Mouse (Mus musculus): ENCODE results near the gene Mdm2. TPM values are rescaled to one million over a fixed set of nuclear protein-coding genes. Genes with fewer than 3 reads are reported as not detected.
A peak's percentile ranks its signal among the peaks of the same experiment; 100 is the strongest.

Mdm2 gene
- total and polyA plus RNA-seq, 3 experiments: 35.3 to 601 (median 42.2) TPM

- Histone ChIP-seq H3K27me3 (ENCODE audit: control insufficient read depth in 1 of 2, insufficient read depth in 2 of 2, low read length in 2 of 2) (no peaks in the 10 kb centered on the region), H3K9ac (ENCODE audit: control insufficient read depth, low read depth, low read length, poor library complexity, severe bottlenecking) (no peak overlapping the region), H3K36me3 (ENCODE audit: control insufficient read depth in 1 of 2, insufficient read depth in 2 of 2, low read length in 2 of 2) (peaks cover 0 to 12% of the 10 kb centered on the region in 2 experiments; a peak in 3 of 4 replicates), H3K9me3 (replicated peaks; ENCODE audit: insufficient read depth, low read length) (no peaks in the 10 kb centered on the region), H3K4me3 (ENCODE audit: control insufficient read depth in 1 of 2, insufficient read depth in 1 of 2, low read depth in 2 of 2, low read length in 2 of 2) (no peak overlapping the region), H3K27ac (ENCODE audit: control insufficient read depth, low read depth, low read length) (no peak overlapping the region), H3K4me1 (ENCODE audit: control insufficient read depth in 1 of 2, insufficient read depth in 2 of 2, low read length in 2 of 2) (peaks cover 0 to 15% of the 10 kb centered on the region in 2 experiments; a peak in 3 of 4 replicates), H3K79me2 (ENCODE audit: control insufficient read depth, insufficient read depth, low read length, poor library complexity) (peaks cover 28% of the 10 kb centered on the region)
- TF ChIP-seq TBP (IDR thresholded peaks at IDR 0.05; ENCODE audit: low read depth, low read length) (no peak), HCFC1 (IDR thresholded peaks at IDR 0.05; ENCODE audit: low read depth, low read length) (no peak), CTCF (IDR thresholded peaks at IDR 0.05 in 2 of 3, conservative IDR thresholded peaks at IDR 0.05 in 1 of 3; ENCODE audit: control insufficient read depth in 1 of 3, insufficient read depth in 1 of 3, low read depth in 2 of 3, low read length in 3 of 3, poor library complexity in 1 of 3, severe bottlenecking in 1 of 3) (no peak), NELFE (IDR thresholded peaks at IDR 0.05; ENCODE audit: low read depth, low read length) (no peak), GATA1 (IDR thresholded peaks at IDR 0.05; ENCODE audit: low read depth, low read length) (no peak), RAD21 (IDR thresholded peaks at IDR 0.05; ENCODE audit: low read depth, low read length) (no peak), ZC3H11A (IDR thresholded peaks at IDR 0.05; ENCODE audit: low read depth, low read length) (no peak), USF2 (IDR thresholded peaks at IDR 0.05; ENCODE audit: borderline replicate concordance in 1 of 2, insufficient read depth in 1 of 2, low read depth in 1 of 2, low read length in 2 of 2) (no peak), MYC (IDR thresholded peaks at IDR 0.05; ENCODE audit: low read depth, low read length) (no peak)
- no peak for DNase-seq (ENCODE audit: low read depth, low spot score)
Measured at GRCm38 (mm10) chr10:117712191-117712754, 1.7 kb upstream of the Mdm2 start.

GRCm38 (mm10) chr10:117711408-117711807 lies 850 bp upstream of the Mdm2 start:
- Histone ChIP-seq H3K79me2 (ENCODE audit: control insufficient read depth, insufficient read depth, low read length, poor library complexity) (peaks cover 34% of the 10 kb centered on the region), H3K36me3 (ENCODE audit: control insufficient read depth in 1 of 2, insufficient read depth in 2 of 2, low read length in 2 of 2) (peaks cover 2 to 14% of the 10 kb centered on the region in 2 experiments), H3K9me3 (replicated peaks; ENCODE audit: insufficient read depth, low read length) (no peaks in the 10 kb centered on the region), H3K4me3 (ENCODE audit: control insufficient read depth in 1 of 2, insufficient read depth in 1 of 2, low read depth in 2 of 2, low read length in 2 of 2) (peak overlapping the region in 1 of 2 experiments; percentile 86; a peak in 2 of 4 replicates), H3K9ac (ENCODE audit: control insufficient read depth, low read depth, low read length, poor library complexity, severe bottlenecking) (peak overlapping the region; percentile 96), H3K27ac (ENCODE audit: control insufficient read depth, low read depth, low read length) (no peak overlapping the region), H3K27me3 (ENCODE audit: control insufficient read depth in 1 of 2, insufficient read depth in 2 of 2, low read length in 2 of 2) (no peaks in the 10 kb centered on the region), H3K4me1 (ENCODE audit: control insufficient read depth in 1 of 2, insufficient read depth in 2 of 2, low read length in 2 of 2) (peaks cover 0 to 15% of the 10 kb centered on the region in 2 experiments; a peak in 3 of 4 replicates)
- no peak for DNase-seq (ENCODE audit: low read depth, low spot score)
- TF ChIP-seq ZNF384 (IDR thresholded peaks at IDR 0.05; ENCODE audit: low read depth, low read length) (no peak), MAZ (IDR thresholded peaks at IDR 0.05; ENCODE audit: low read depth, low read length) (no peak), ELF1 (IDR thresholded peaks at IDR 0.05; ENCODE audit: low read depth, low read length) (no peak), BHLHE40 (IDR thresholded peaks at IDR 0.05; ENCODE audit: borderline replicate concordance, low read depth, low read length) (no peak), MYB (IDR thresholded peaks at IDR 0.05; ENCODE audit: low read depth, low read length) (no peak), NRF1 (IDR thresholded peaks at IDR 0.05; ENCODE audit: insufficient read depth, low read depth, low read length, poor library complexity, severe bottlenecking) (no peak), RCOR1 (IDR thresholded peaks at IDR 0.05; ENCODE audit: low read depth, low read length) (no peak), MAX (IDR thresholded peaks at IDR 0.05; ENCODE audit: low read length) (no peak), KAT2A (conservative IDR thresholded peaks at IDR 0.05; ENCODE audit: low read depth, low read length) (no peak), USF1 (IDR thresholded peaks at IDR 0.05; ENCODE audit: low read depth, low read length) (no peak), JUND (IDR thresholded peaks at IDR 0.05; ENCODE audit: low read depth, low read length) (no peak)
